Mouse (Mus musculus): ENCODE results near the gene Wfdc6a. TPM values are rescaled to one million over a fixed set of nuclear protein-coding genes. Genes with fewer than 3 reads are reported as not detected.
A peak's percentile ranks its signal among the peaks of the same experiment; 100 is the strongest.
"Not testable (repeated sequence)": the region's sequence is repeated elsewhere in the genome, so short reads cannot be mapped to it uniquely, and the experiment has no call there.

Gene Wfdc6a
- polyA plus RNA-seq, 1 experiment, result not detected

- TF ChIP-seq MYOD1 (IDR thresholded peaks at IDR 0.05; ENCODE audit: control insufficient read depth, insufficient read length, low read depth), result no peak
- TF ChIP-seq FOSL1 (IDR thresholded peaks at IDR 0.05; ENCODE audit: insufficient read depth, low read length, poor library complexity, severe bottlenecking), result no peak
- TF ChIP-seq CEBPB (IDR thresholded peaks at IDR 0.05; ENCODE audit: low read depth), result no peak
- TF ChIP-seq MAX (IDR thresholded peaks at IDR 0.05), result no peak
- no peak for TF ChIP-seq CTCF (IDR thresholded peaks at IDR 0.05; ENCODE audit: control insufficient read depth, insufficient read depth, insufficient read length)
- no peak for TF ChIP-seq MYOG (IDR thresholded peaks at IDR 0.05; ENCODE audit: control insufficient read depth, extremely low read depth, insufficient read length)
- TF ChIP-seq USF1 (IDR thresholded peaks at IDR 0.05; ENCODE audit: low read depth), result no peak
- Histone ChIP-seq H3K36me3 (ENCODE audit: control insufficient read depth, insufficient read depth) (no peaks in the 10 kb centered on the region), H3K27me3 (ENCODE audit: control insufficient read depth, insufficient read depth, insufficient read length) (peaks cover 36% of the 10 kb centered on the region), H3K4me3 (ENCODE audit: insufficient read depth, poor library complexity, severe bottlenecking) (no peak overlapping the region), H3K79me2 (ENCODE audit: control insufficient read depth, insufficient read depth) (no peaks in the 10 kb centered on the region), H3K79me3 (ENCODE audit: low read depth) (no peaks in the 10 kb centered on the region), H3ac (ENCODE audit: control insufficient read depth, insufficient read length, low read depth) (no peak overlapping the region)
Measured at GRCm38 (mm10) chr2:164604411-164604810, 19.2 kb upstream of the Wfdc6a start.

GRCm38 (mm10) chr2:164603482-164603881 lies 18.2 kb upstream of the Wfdc6a start:
- H3K27me3 ChIP-seq (ENCODE audit: control insufficient read depth, insufficient read depth, insufficient read length), result peaks cover 33% of the 10 kb centered on the region
- H3K36me3 ChIP-seq (ENCODE audit: control insufficient read depth, insufficient read depth), result no peaks in the 10 kb centered on the region

GRCm38 (mm10) chr2:164600179-164600578 lies 14.9 kb upstream of the Wfdc6a start:
- TF ChIP-seq CEBPB (IDR thresholded peaks at IDR 0.05; ENCODE audit: low read depth) (no peak), MAX (IDR thresholded peaks at IDR 0.05) (no peak), MYOD1 (IDR thresholded peaks at IDR 0.05; ENCODE audit: control insufficient read depth, insufficient read length, low read depth) (no peak), CTCF (IDR thresholded peaks at IDR 0.05; ENCODE audit: control insufficient read depth, insufficient read depth, insufficient read length) (no peak), USF1 (IDR thresholded peaks at IDR 0.05; ENCODE audit: low read depth) (no peak), MYOG (IDR thresholded peaks at IDR 0.05; ENCODE audit: control insufficient read depth, extremely low read depth, insufficient read length) (no peak), FOSL1 (IDR thresholded peaks at IDR 0.05; ENCODE audit: insufficient read depth, low read length, poor library complexity, severe bottlenecking) (no peak)
- peaks cover 31% of the 10 kb centered on the region for H3K27me3 ChIP-seq (ENCODE audit: control insufficient read depth, insufficient read depth, insufficient read length)
- no peaks in the 10 kb centered on the region for H3K79me2 ChIP-seq (ENCODE audit: control insufficient read depth, insufficient read depth)
- no peaks in the 10 kb centered on the region for H3K36me3 ChIP-seq (ENCODE audit: control insufficient read depth, insufficient read depth)
- no peaks in the 10 kb centered on the region for H3K79me3 ChIP-seq (ENCODE audit: low read depth)
- no peak overlapping the region for H3K4me3 ChIP-seq (ENCODE audit: insufficient read depth, poor library complexity, severe bottlenecking)
- no peak overlapping the region for H3ac ChIP-seq (ENCODE audit: control insufficient read depth, insufficient read length, low read depth)

More at GRCm38 (mm10) chr2:164603482-164603881, 18.2 kb upstream of the Wfdc6a start:
- no peak overlapping the region for H3K4me3 ChIP-seq (ENCODE audit: insufficient read depth, poor library complexity, severe bottlenecking)
- no peak for TF ChIP-seq USF1 (IDR thresholded peaks at IDR 0.05; ENCODE audit: low read depth)
- no peaks in the 10 kb centered on the region for H3K79me2 ChIP-seq (ENCODE audit: control insufficient read depth, insufficient read depth)
- no peaks in the 10 kb centered on the region for H3K79me3 ChIP-seq (ENCODE audit: low read depth)
- no peak overlapping the region for H3ac ChIP-seq (ENCODE audit: control insufficient read depth, insufficient read length, low read depth)

- Histone ChIP-seq H3K79me2 (ENCODE audit: control insufficient read depth, insufficient read depth) (no peaks in the 10 kb centered on the region), H3K4me3 (ENCODE audit: insufficient read depth, poor library complexity, severe bottlenecking) (no peak within 1 kb of the TSS), H3K27me3 (ENCODE audit: control insufficient read depth, insufficient read depth, insufficient read length) (peaks cover 57% of the 10 kb centered on the region), H3K79me3 (ENCODE audit: low read depth) (no peaks in the 10 kb centered on the region), H3K36me3 (ENCODE audit: control insufficient read depth, insufficient read depth) (no peaks in the 10 kb centered on the region), H3ac (ENCODE audit: control insufficient read depth, insufficient read length, low read depth) (no peak within 1 kb of the TSS)
- TF ChIP-seq CEBPB (IDR thresholded peaks at IDR 0.05; ENCODE audit: low read depth) (no peak), MAX (IDR thresholded peaks at IDR 0.05) (no peak), USF1 (IDR thresholded peaks at IDR 0.05; ENCODE audit: low read depth) (no peak)
Measured at GRCm38 (mm10) chr2:164593494-164593893, 8.2 kb upstream of the Wfdc6a start, which contains the start of gene Eppin. TSS of gene Eppin (minus strand) at chr2:164593594.

GRCm38 (mm10) chr2:164592014-164592413 lies 6.8 kb upstream of the Wfdc6a start:
- no peak overlapping the region for H3ac ChIP-seq (ENCODE audit: control insufficient read depth, insufficient read length, low read depth)
- TF ChIP-seq MYOD1 (IDR thresholded peaks at IDR 0.05; ENCODE audit: control insufficient read depth, insufficient read length, low read depth) (no peak), CTCF (IDR thresholded peaks at IDR 0.05; ENCODE audit: control insufficient read depth, insufficient read depth, insufficient read length) (peak; percentile 20)

GRCm38 (mm10) chr2:164573359-164573758 lies 11.9 kb downstream of the Wfdc6a start, which contains the start of gene Spint3:
TSS of gene Spint3 (minus strand) at chr2:164573459.
- not testable (repeated sequence) for H3ac ChIP-seq (ENCODE audit: control insufficient read depth, insufficient read length, low read depth); H3K4me3 ChIP-seq (ENCODE audit: insufficient read depth, poor library complexity, severe bottlenecking); H3K36me3 ChIP-seq (ENCODE audit: control insufficient read depth, insufficient read depth); H3K79me2 ChIP-seq (ENCODE audit: control insufficient read depth, insufficient read depth); H3K79me3 ChIP-seq (ENCODE audit: low read depth)
- peaks cover 76% of the 10 kb centered on the region for H3K27me3 ChIP-seq (ENCODE audit: control insufficient read depth, insufficient read depth, insufficient read length)

More at GRCm38 (mm10) chr2:164592014-164592413, 6.8 kb upstream of the Wfdc6a start:
- Histone ChIP-seq H3K79me3 (ENCODE audit: low read depth) (no peaks in the 10 kb centered on the region), H3K4me3 (ENCODE audit: insufficient read depth, poor library complexity, severe bottlenecking) (no peak overlapping the region), H3K79me2 (ENCODE audit: control insufficient read depth, insufficient read depth) (no peaks in the 10 kb centered on the region), H3K27me3 (ENCODE audit: control insufficient read depth, insufficient read depth, insufficient read length) (peaks cover 53% of the 10 kb centered on the region), H3K36me3 (ENCODE audit: control insufficient read depth, insufficient read depth) (no peaks in the 10 kb centered on the region)

GRCm38 (mm10) chr2:164567460-164567859 lies 17.8 kb downstream of the Wfdc6a start:
- Histone ChIP-seq H3K79me3 (ENCODE audit: low read depth) (no peaks in the 10 kb centered on the region), H3K4me3 (ENCODE audit: insufficient read depth, poor library complexity, severe bottlenecking) (no peak overlapping the region), H3ac (ENCODE audit: control insufficient read depth, insufficient read length, low read depth) (no peak overlapping the region), H3K79me2 (ENCODE audit: control insufficient read depth, insufficient read depth) (no peaks in the 10 kb centered on the region), H3K36me3 (ENCODE audit: control insufficient read depth, insufficient read depth) (no peaks in the 10 kb centered on the region), H3K27me3 (ENCODE audit: control insufficient read depth, insufficient read depth, insufficient read length) (peaks cover 77% of the 10 kb centered on the region)
- TF ChIP-seq CTCF (IDR thresholded peaks at IDR 0.05; ENCODE audit: control insufficient read depth, insufficient read depth, insufficient read length) (no peak), FOSL1 (IDR thresholded peaks at IDR 0.05; ENCODE audit: insufficient read depth, low read length, poor library complexity, severe bottlenecking) (no peak), CEBPB (IDR thresholded peaks at IDR 0.05; ENCODE audit: low read depth) (no peak), USF1 (IDR thresholded peaks at IDR 0.05; ENCODE audit: low read depth) (no peak), MYOD1 (IDR thresholded peaks at IDR 0.05; ENCODE audit: control insufficient read depth, insufficient read length, low read depth) (no peak), MAX (IDR thresholded peaks at IDR 0.05) (no peak), MYOG (IDR thresholded peaks at IDR 0.05; ENCODE audit: control insufficient read depth, extremely low read depth, insufficient read length) (no peak)

Measured in C2C12 (cell line).